Mouse (Mus musculus) cerebellum, postnatal 10 days (tissue): ENCODE measurements at regions not wholly inside any gene's neighbourhood (a gene's known extent, or its start where the extent isn't known, plus 50 kb on each side); places are given as distances from the start of the nearest gene placed in this dataset.

Source experiments
- DNase-seq, 2 experiments: peaks; one replicate each; pipeline ENCODE4 v3.0.0; 2021; ENCODE audit warnings: mixed read lengths in 2 of 2

DNA sequence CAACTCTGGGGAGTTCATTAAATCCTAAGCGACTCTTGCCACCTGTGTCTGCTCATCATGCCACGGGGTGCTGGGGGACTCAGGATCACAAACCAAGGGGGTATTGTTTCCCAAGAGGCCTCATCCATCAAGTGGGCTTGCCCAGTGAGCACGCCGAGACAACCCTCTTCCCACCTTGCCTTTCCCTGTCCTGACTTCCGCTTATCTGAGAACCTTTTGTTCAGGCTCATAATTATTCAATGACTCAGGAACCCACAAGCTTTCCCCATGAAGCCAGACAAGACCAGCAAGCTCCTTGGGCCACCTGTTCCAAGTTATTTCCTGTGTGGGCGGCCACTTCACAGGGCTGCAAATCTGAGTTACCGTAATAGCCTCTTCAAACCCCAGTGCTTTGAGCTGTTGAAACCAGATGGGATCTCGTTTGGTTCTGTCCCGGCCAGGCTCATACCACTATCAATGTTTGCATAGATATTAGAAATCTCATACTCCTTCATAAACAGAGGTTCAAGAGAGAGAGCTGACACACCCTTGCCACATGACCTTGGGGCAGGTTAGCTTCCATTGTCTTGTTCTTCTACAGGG lies 78.0 kb upstream of the Runx1 start:
- no peak for DNase-seq

GRCm38 (mm10) chr16:92903486-92903885 lies 77.5 kb upstream of the Runx1 start:
- no peak for DNase-seq

GRCm38 (mm10) chr16:92899704-92900103 lies 73.8 kb upstream of the Runx1 start:
- no peak for DNase-seq

DNA sequence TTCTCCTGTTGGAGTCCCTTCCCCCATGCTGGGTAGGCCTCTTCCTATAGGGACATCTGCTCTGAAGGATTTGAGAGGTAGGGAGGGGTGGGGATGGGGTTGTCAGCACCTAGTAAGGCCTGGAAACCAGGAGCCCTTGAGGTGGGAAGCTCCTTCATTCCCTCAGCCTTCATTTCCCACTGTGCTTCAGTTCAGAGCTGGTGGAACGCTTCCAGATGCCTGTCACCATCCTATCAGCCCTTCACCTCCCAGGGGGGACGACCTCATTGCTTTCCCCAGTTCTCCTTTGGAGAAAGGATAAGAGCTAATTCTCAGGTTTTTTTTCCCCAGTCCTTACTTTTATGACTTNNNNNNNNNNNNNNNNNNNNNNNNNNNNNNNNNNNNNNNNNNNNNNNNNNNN lies 65.8 kb upstream of the Runx1 start:
- peak in 1 of 2 experiments; percentile 14 for DNase-seq

- peak; percentile 47 to 52 for DNase-seq
Measured at GRCm38 (mm10) chr16:92890713-92891112, 64.8 kb upstream of the Runx1 start.

DNA sequence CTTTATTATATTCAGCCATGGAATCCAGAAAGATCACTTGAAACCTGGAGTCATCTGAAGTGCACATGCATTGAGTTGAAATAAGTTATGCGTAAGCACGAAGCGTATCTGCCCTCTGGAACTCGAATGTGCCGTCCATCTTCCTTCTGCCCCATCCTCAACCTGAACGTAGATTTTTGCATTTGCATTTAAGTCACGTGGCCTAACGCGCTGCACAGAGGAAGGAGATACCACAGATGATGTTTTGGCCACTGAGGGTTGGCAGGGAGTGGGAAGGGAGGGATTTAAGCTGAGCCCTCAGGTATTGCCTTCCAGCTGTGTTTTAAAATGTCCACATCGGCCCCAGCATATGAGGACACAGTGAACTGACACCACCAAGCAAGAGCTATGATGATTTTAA lies 63.6 kb upstream of the Runx1 start:
- DNase-seq = no peak

DNA sequence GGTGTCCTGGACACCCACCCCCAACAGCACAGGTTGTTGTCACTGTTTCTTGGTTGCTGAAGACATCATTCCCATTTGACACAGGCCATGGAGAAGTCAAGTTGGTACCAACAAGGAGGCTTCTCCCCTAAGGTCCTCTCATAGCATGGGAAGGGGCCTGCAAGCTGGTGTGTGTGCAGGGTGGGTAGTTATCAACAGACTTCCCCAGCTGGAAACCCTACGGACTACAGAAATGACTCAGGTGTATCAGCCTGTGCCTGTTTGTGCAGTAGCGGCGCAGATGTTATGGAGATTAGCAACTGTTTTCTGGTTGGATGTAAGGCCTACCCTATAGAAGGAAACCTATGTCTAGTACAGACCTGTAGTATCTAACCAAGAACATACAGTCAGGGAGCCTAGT lies 60.3 kb upstream of the Runx1 start:
- DNase-seq = no peak

DNA sequence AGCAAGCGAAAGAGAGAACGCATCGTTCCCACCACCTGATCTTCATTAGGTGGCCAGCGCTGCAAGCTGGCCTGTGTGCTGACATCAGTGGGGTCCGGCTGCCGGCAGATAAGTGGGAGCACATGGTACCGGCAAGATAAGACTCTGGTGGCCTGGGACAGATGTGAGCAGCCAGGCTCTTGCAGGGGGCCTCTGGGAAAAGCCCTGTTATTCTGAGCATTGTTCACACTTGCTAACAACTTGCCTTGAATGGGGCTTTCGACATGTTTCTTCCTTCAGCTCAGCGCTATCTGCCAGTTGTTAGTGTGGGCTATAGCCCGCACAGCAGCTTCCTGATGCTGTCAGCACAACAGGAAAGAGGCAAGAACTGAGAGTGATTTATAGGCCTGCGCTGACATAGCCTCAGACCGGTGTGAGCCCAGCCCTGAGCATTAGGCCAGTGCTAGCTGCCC lies 57.9 kb upstream of the Runx1 start:
- DNase-seq = no peak

GRCm38 (mm10) chr16:92880356-92881043 lies 54.6 kb upstream of the Runx1 start:
- no peak for DNase-seq

GRCm38 (mm10) chr16:92878081-92878480 lies 52.1 kb upstream of the Runx1 start:
- no peak for DNase-seq
